Mouse (Mus musculus) heart, embryonic 15.5 days (tissue): ENCODE data around the gene Dydc2. TPM values are rescaled to one million over a fixed set of nuclear protein-coding genes. Genes with fewer than 3 reads are reported as not detected.
A peak's percentile ranks its signal among the peaks of the same experiment; 100 is the strongest.

ENCODE experiments used
- ATAC-seq: fragments of 200-750 bp; cut with Nextera tagmentation; replicated peaks from 2 replicates; pipeline ENCODE4 v1.8.0; 2017; ENCODE audit warnings: low read depth, moderate TSS enrichment; ENCODE audit not compliant: insufficient number of reproducible peaks, insufficient read depth, low FRiP score
- H3K27ac ChIP-seq: fragments of 300-500 bp; sonication (generic); 2 replicates; pipeline ENCODE4 v1.5.1; 2015; ENCODE audit warnings: mild to moderate bottlenecking, inconsistent platforms
- H3K27me3 ChIP-seq: fragments of 300-500 bp; sonication (generic); 2 replicates; pipeline ENCODE4 v1.6.1; 2015; ENCODE audit warnings: inconsistent platforms
- H3K36me3 ChIP-seq: fragments of 300-500 bp; sonication (generic); 2 replicates; pipeline ENCODE4 v1.6.1; 2015; ENCODE audit warnings: mild to moderate bottlenecking, inconsistent platforms
- H3K4me1 ChIP-seq: fragments of 300-500 bp; sonication (generic); replicated peaks from 2 replicates; pipeline ENCODE4 v1.6.1; 2015; ENCODE audit warnings: inconsistent platforms
- H3K4me2 ChIP-seq: fragments of 300-500 bp; sonication (generic); 2 replicates; pipeline ENCODE4 v1.6.1; 2015; ENCODE audit warnings: inconsistent platforms, mild to moderate bottlenecking, moderate library complexity
- H3K4me3 ChIP-seq: fragments of 300-500 bp; sonication (generic); 2 replicates; pipeline ENCODE4 v1.5.1; 2015; ENCODE audit warnings: mild to moderate bottlenecking, inconsistent platforms
- H3K9ac ChIP-seq: fragments of 300-500 bp; sonication (generic); 2 replicates; pipeline ENCODE4 v1.6.1; 2015; ENCODE audit warnings: mild to moderate bottlenecking, inconsistent platforms
- H3K9me3 ChIP-seq: fragments of 300-500 bp; sonication (generic); replicated peaks from 2 replicates; pipeline ENCODE4 v1.6.1; 2016; ENCODE audit warnings: inconsistent platforms
- WGBS: fragments of 180-500 bp; shearing (Covaris S2); methylation state at CpG from one replicate; pipeline ENCODE4 v1.1.7; 2015; ENCODE audit warnings: mixed read lengths; 5-methylcytosine and 5-hydroxymethylcytosine counted together
- polyA plus RNA-seq: library from polyadenylated mRNA; unstranded; fragments of >200 nt; fragmentation: Nextera tagmentation; extraction: Ambion mirVana; gene quantifications from 2 replicates; pipeline ENCODE4 v1.2.1, GENCODE M21; 2015

Gene Dydc2
- polyA plus RNA-seq, 1 experiment from 2014 or later = not detected

- Histone ChIP-seq H3K27ac (no peak overlapping the region), H3K36me3 (no peaks in the 10 kb centered on the region), H3K4me3 (no peak overlapping the region), H3K4me2 (no peak overlapping the region), H3K9me3 (no peaks in the 10 kb centered on the region), H3K27me3 (no peaks in the 10 kb centered on the region; the same call in 1 of the 2 replicates), H3K9ac (no peak overlapping the region), H3K4me1 (peaks cover 2% of the 10 kb centered on the region; the same call in 1 of the 2 replicates)
- no peak for ATAC-seq
- WGBS = 31% methylated on average over 6 of the region's 6 CpGs
Measured at GRCm38 (mm10) chr14:41035146-41035798, 33.7 kb downstream of the Dydc2 start.

GRCm38 (mm10) chr14:41033135-41034110, 35.6 kb downstream of the Dydc2 start:
- peaks cover 2% of the 10 kb centered on the region; the same call in 1 of the 2 replicates for H3K4me1 ChIP-seq
- 0 out of 2 replicates have a peak overlapping the region, but pooled peaks have one; percentile 8 for H3K4me3 ChIP-seq
- H3K27me3 ChIP-seq = no peaks in the 10 kb centered on the region; the same call in 1 of the 2 replicates
- no peaks in the 10 kb centered on the region for H3K9me3 ChIP-seq
- H3K27ac ChIP-seq = no peak overlapping the region
- no peaks in the 10 kb centered on the region for H3K36me3 ChIP-seq
- H3K9ac ChIP-seq = no peak overlapping the region
- 0 out of 2 replicates have a peak overlapping the region, but pooled peaks have one; percentile 13 for H3K4me2 ChIP-seq
- no peak for ATAC-seq
- 51% methylated on average over 13 of the region's 13 CpGs for WGBS

- ATAC-seq = no peak
- Histone ChIP-seq H3K9ac (no peak overlapping the region), H3K27me3 (no peaks in the 10 kb centered on the region), H3K4me1 (peaks cover 2% of the 10 kb centered on the region), H3K4me3 (no peak overlapping the region), H3K4me2 (no peak overlapping the region), H3K9me3 (no peaks in the 10 kb centered on the region), H3K36me3 (no peaks in the 10 kb centered on the region), H3K27ac (no peak overlapping the region)
- WGBS = 86% methylated on average over 6 of the region's 6 CpGs
Measured at GRCm38 (mm10) chr14:41030989-41031513, 38.0 kb downstream of the Dydc2 start.

- H3K36me3 ChIP-seq = no peaks in the 10 kb centered on the region
- H3K4me2 ChIP-seq = no peak overlapping the region
- WGBS = 77% methylated on average over 4 of the region's 4 CpGs
- H3K9ac ChIP-seq = no peak overlapping the region
- H3K4me1 ChIP-seq = peaks cover 13% of the 10 kb centered on the region
- no peak overlapping the region for H3K27ac ChIP-seq
- no peak overlapping the region for H3K4me3 ChIP-seq
- ATAC-seq = no peak
- H3K27me3 ChIP-seq = no peaks in the 10 kb centered on the region
- H3K9me3 ChIP-seq = no peaks in the 10 kb centered on the region
Measured at GRCm38 (mm10) chr14:41029303-41029702, 39.7 kb downstream of the Dydc2 start.

- WGBS = 37% methylated on average over 7 of the region's 7 CpGs
- no peak overlapping the region for H3K27ac ChIP-seq
Measured at GRCm38 (mm10) chr14:41025594-41026284, 43.3 kb downstream of the Dydc2 start.

GRCm38 (mm10) chr14:41025087-41025486, 43.9 kb downstream of the Dydc2 start:
- Histone ChIP-seq H3K4me1 (peaks cover 11% of the 10 kb centered on the region), H3K27me3 (no peaks in the 10 kb centered on the region), H3K9me3 (no peaks in the 10 kb centered on the region), H3K36me3 (no peaks in the 10 kb centered on the region), H3K27ac (no peak overlapping the region), H3K4me2 (no peak overlapping the region), H3K4me3 (no peak overlapping the region), H3K9ac (no peak overlapping the region)
- 60% methylated on average over 2 of the region's 2 CpGs for WGBS
- no peak for ATAC-seq

More at GRCm38 (mm10) chr14:41025594-41026284, 43.3 kb downstream of the Dydc2 start:
- no peaks in the 10 kb centered on the region for H3K27me3 ChIP-seq
- no peak; the same call in 1 of the 2 replicates for ATAC-seq
- H3K9ac ChIP-seq = no peak overlapping the region
- peaks cover 11% of the 10 kb centered on the region for H3K4me1 ChIP-seq
- H3K36me3 ChIP-seq = no peaks in the 10 kb centered on the region
- H3K9me3 ChIP-seq = no peaks in the 10 kb centered on the region
- H3K4me2 ChIP-seq = no peak overlapping the region
- H3K4me3 ChIP-seq = no peak overlapping the region

- 92% methylated on average over 3 of the region's 3 CpGs for WGBS
- no peak overlapping the region for H3K9ac ChIP-seq
- H3K27ac ChIP-seq = no peak overlapping the region
- no peaks in the 10 kb centered on the region for H3K27me3 ChIP-seq
- H3K4me2 ChIP-seq = no peak overlapping the region
- ATAC-seq = no peak
- H3K4me1 ChIP-seq = peaks cover 22% of the 10 kb centered on the region
- H3K36me3 ChIP-seq = no peaks in the 10 kb centered on the region
- no peak overlapping the region for H3K4me3 ChIP-seq
- H3K9me3 ChIP-seq = no peaks in the 10 kb centered on the region
Measured at GRCm38 (mm10) chr14:41021246-41021645, 47.8 kb downstream of the Dydc2 start.

- no peak overlapping the region for H3K9ac ChIP-seq
- H3K4me1 ChIP-seq = peaks cover 20% of the 10 kb centered on the region
- 13% methylated on average over 5 of the region's 5 CpGs for WGBS
- H3K4me2 ChIP-seq = peak overlapping the region; percentile 52
- ATAC-seq = no peak
- H3K27ac ChIP-seq = peak overlapping the region; percentile 53; the same call in 1 of the 2 replicates
- no peaks in the 10 kb centered on the region for H3K9me3 ChIP-seq
- 0 out of 2 replicates have a peak overlapping the region, but pooled peaks have one; percentile 5 for H3K4me3 ChIP-seq
- no peaks in the 10 kb centered on the region for H3K27me3 ChIP-seq
- H3K36me3 ChIP-seq = no peaks in the 10 kb centered on the region
Measured at GRCm38 (mm10) chr14:41017460-41017859, 51.5 kb downstream of the Dydc2 start.

- H3K9ac ChIP-seq = no peak overlapping the region
- ATAC-seq = no peak
- H3K4me1 ChIP-seq = peaks cover 20% of the 10 kb centered on the region
- H3K4me2 ChIP-seq = no peak overlapping the region
- H3K9me3 ChIP-seq = no peaks in the 10 kb centered on the region
- no peaks in the 10 kb centered on the region for H3K27me3 ChIP-seq
- H3K4me3 ChIP-seq = no peak overlapping the region
- WGBS = 66% methylated on average over 5 of the region's 5 CpGs
- H3K27ac ChIP-seq = no peak overlapping the region
- H3K36me3 ChIP-seq = no peaks in the 10 kb centered on the region
Measured at GRCm38 (mm10) chr14:41014701-41015240, 54.2 kb downstream of the Dydc2 start.

GRCm38 (mm10) chr14:41013630-41014613, 55.1 kb downstream of the Dydc2 start, which contains the start of gene Fam213a:
Gene Fam213a (minus strand): TSS chr14:41013788.
- no peaks in the 10 kb centered on the region for H3K36me3 ChIP-seq
- H3K4me2 ChIP-seq = peak within 1 kb of the TSS; percentile 91
- WGBS = 4% methylated on average over 32 of the region's 32 CpGs
- H3K27me3 ChIP-seq = no peaks in the 10 kb centered on the region
- ATAC-seq = peak; percentile 93
- H3K9ac ChIP-seq = peak within 1 kb of the TSS; percentile 67
- peaks cover 20% of the 10 kb centered on the region for H3K4me1 ChIP-seq
- peak within 1 kb of the TSS; percentile 63 for H3K4me3 ChIP-seq
- peak within 1 kb of the TSS; percentile 69 for H3K27ac ChIP-seq
- no peaks in the 10 kb centered on the region for H3K9me3 ChIP-seq
